Mouse (Mus musculus) frontal cortex, adult (tissue): ENCODE measurements at regions not wholly inside any gene's neighbourhood (a gene's known extent, or its start where the extent isn't known, plus 50 kb on each side); places are given as distances from the start of the nearest gene placed in this dataset.
A peak's percentile ranks its signal among the peaks of the same experiment; 100 is the strongest.

Experiments used
- ATAC-seq: cut with Nextera tagmentation; 2 replicates; pipeline ENCODE4 v1.9.2; 2017; ENCODE audit warnings: mild to moderate bottlenecking, moderate library complexity, mixed read lengths; ENCODE audit not compliant: low TSS enrichment

DNA sequence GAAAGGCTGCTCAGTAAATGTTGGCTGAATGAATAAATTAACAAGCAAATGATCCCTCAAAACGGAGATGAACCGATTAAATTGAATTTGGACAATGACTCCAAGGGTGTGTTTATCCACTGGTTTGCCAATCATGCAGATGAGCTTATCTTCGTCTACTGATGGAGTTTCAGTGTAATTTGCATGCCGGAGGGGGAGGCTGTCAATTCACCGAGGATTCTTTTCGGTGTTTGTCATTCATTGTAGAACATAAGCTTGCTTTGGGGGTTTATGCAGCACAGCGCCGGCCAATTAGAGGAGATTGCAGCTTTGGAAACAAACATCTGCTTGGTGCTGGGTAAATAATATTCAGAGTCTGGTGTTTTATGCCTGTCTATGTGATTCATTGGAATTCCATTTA, 132.7 kb downstream of the Otoa start:
- 0 out of 2 replicates have a peak, but pooled peaks have one; percentile 18 for ATAC-seq

- no peak for ATAC-seq
Measured at GRCm38 (mm10) chr7:121215032-121215431, 133.6 kb downstream of the Otoa start.

- peak; percentile 42; the same call in 1 of the 2 replicates for ATAC-seq
Measured at GRCm38 (mm10) chr7:121215735-121216134, 134.3 kb downstream of the Otoa start.

GRCm38 (mm10) chr7:121218031-121218430, 136.6 kb downstream of the Otoa start:
- ATAC-seq = no peak

DNA sequence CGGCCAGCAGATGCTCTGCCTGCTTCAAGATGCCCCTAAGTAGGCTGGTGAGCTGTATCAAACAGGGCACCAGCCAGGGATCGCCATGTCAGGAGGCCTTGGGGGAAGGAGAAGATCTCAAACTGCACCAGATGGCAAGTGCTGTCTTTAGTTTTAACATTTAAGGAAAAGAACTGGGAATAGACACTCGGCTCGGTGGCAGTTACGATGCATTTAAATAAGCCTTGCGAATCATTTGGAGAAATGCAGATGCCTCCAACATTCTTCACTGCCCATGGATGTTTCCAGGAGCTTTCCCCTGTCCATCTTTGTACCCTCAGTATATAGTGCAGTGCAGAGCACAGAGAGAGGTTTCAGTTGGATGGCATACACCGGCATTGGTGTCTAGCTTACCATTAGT, 139.7 kb downstream of the Otoa start:
- peak; percentile 91 for ATAC-seq

- ATAC-seq = no peak
Measured at GRCm38 (mm10) chr7:121231881-121232280, 150.4 kb downstream of the Otoa start.

- ATAC-seq = peak; percentile 88
Measured at GRCm38 (mm10) chr7:121234831-121235230, 153.4 kb downstream of the Otoa start.

GRCm38 (mm10) chr7:121239731-121240130, 151.9 kb upstream of the Hs3st2 start:
- ATAC-seq = no peak

DNA sequence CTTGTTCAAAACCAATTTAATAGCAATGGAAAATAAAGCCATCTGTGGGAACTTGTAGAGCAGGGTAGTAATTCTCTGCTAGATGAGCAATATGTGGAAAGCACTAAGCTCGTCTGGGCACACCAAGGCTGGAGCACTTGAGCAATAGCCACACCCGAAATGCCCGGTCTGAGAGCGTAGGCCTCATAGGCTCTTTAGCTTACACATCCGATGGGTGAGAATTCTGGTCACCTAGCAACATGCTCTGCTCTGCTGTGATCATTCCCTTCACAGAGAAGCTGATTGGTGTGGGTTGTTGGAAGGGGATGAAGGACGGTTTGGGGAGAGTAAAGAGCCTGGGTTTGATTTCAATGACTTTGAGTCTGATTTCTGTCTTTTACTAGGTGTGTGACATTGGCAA, 143.8 kb upstream of the Hs3st2 start:
- no peak for ATAC-seq

DNA sequence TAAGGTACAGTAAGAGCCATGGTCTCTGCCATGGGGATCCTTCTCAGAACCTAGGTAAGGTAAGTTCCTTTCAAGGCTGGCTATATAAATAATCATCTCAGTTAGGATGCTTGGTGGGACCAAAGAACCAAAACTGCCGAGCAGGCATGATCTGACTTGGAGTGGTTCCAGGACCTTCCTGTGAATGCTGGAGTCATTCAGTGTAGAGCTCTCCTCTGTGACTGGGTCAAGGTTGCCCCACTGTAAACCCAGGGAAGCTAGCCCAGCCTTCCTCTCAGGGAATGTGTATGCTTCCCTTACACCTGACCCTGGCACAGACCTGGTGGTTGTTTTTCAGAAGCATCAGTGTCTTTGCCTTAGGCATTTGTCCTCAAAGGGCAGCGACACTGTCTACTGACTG, 134.2 kb upstream of the Hs3st2 start:
- ATAC-seq = no peak

- ATAC-seq = no peak
Measured at GRCm38 (mm10) chr7:121258826-121259496, 132.7 kb upstream of the Hs3st2 start.

- no peak for ATAC-seq
Measured at GRCm38 (mm10) chr7:121259497-121260009, 132.1 kb upstream of the Hs3st2 start.

- ATAC-seq = no peak
Measured at GRCm38 (mm10) chr7:121269358-121269757, 122.3 kb upstream of the Hs3st2 start.

GRCm38 (mm10) chr7:121280597-121280996, 111.1 kb upstream of the Hs3st2 start:
- no peak for ATAC-seq

DNA sequence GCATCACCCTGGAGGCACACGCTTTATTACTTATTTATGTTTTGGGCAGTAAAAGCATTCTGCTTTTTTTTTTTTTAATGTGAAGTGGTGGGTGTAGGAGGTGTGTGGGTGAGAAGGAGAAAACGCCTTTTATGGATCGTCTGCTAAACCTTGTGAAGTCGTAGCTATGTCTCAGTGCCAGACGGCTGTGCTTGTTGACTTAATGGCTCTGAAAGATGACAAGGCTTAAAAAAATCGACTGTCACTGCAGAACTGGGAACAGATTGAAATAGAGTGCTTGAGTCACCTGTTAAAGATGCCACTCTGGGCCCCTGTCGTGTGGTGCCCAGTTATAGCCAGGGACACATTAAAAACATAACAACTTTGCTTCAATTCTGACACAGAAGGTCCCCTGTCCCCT, 109.5 kb upstream of the Hs3st2 start:
- ATAC-seq = peak; percentile 72

DNA sequence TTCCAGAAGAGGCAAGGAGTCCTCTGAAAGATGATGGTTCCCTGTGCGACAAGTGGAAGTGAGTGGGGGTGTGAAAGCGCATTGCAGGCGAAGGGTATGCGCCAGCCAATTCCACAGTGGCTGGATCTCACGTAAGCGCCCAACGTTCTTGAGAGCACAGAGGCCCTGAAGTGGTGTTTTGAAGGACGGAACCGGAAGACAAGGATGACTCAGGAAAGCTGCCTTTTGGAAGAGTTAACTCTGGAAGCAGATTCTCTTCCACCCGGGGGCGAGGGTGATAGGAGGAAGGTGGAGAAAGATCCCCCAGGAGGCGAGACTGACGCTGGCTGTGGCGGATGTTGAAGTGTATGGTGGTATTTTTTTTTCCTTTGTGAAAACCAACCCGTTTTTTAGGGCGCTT, 101.9 kb upstream of the Hs3st2 start:
- peak; percentile 62 for ATAC-seq

GRCm38 (mm10) chr7:121296151-121296695, 95.4 kb upstream of the Hs3st2 start:
- peak; percentile 92 for ATAC-seq

DNA sequence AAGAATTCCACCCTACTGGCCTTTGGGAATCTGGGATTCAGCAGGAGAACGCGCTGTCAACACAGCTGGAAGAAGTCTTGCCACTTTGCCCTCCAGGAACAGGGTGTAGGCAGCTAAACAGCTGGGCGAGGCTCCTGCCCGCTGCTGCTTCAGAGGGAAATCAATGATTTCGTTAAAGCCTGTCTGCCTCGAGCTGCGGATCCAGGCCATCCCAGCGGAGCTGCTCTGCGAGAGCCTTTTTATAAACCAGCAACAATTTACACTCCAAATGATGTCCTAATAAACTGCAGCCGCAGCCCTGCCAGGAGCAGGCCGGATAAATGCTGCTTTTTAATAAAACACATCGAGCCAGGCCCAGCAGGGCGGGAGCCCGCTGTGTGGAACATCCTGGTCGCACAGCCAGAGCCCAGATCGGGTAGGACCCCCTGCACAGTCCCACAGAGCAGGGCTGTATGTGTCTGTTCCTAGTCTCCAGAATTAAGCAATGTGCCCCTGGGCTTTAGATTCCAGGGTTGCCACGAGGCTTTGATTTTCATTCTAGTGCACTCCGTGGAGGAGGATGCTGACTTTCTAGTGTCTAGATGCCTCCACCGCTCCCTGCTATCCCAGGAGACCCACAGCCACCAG, 78.6 kb upstream of the Hs3st2 start:
- no peak; the same call in 1 of the 2 replicates for ATAC-seq

- no peak for ATAC-seq
Measured at GRCm38 (mm10) chr7:121314521-121314920, 77.1 kb upstream of the Hs3st2 start.

DNA sequence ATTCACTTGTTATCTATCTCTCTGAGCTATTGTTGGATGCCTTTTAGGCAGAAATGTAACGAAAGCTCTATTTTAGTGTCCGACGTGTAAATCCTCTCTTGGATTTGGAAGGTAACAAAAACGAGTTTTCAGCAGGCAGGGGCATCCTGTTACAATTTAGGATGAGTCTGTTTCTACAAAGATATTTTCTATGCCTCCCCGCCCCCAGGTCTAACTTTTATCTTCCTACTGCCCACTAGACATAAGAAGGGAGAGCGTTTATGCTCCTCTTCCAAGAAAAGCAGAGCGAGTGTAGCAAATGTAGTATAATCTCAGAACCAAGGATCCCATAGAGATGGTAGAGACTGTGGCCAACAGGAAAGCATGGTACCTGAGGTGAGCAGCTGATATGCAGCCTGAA, 62.4 kb upstream of the Hs3st2 start:
- ATAC-seq = peak; percentile 78

DNA sequence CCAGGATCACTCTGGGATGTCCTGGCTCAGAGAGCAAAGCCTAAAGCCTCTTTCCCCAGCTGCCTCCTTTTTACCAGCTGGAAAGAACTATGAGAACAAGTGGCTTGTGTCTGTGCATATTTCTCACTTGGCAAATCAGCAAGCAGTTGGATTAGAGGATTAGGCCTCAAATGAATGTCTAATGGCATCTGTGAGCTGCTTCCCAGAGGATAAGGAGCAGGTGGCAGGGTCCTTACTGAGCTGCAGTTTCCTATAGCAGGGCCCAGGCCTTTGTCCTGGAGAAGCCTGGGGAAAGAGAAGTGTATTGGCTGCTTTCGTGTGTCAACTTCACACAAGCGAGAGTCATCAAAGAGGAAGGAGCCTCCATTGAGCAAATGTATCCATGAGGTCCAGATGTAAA, 59.1 kb upstream of the Hs3st2 start:
- ATAC-seq = no peak

DNA sequence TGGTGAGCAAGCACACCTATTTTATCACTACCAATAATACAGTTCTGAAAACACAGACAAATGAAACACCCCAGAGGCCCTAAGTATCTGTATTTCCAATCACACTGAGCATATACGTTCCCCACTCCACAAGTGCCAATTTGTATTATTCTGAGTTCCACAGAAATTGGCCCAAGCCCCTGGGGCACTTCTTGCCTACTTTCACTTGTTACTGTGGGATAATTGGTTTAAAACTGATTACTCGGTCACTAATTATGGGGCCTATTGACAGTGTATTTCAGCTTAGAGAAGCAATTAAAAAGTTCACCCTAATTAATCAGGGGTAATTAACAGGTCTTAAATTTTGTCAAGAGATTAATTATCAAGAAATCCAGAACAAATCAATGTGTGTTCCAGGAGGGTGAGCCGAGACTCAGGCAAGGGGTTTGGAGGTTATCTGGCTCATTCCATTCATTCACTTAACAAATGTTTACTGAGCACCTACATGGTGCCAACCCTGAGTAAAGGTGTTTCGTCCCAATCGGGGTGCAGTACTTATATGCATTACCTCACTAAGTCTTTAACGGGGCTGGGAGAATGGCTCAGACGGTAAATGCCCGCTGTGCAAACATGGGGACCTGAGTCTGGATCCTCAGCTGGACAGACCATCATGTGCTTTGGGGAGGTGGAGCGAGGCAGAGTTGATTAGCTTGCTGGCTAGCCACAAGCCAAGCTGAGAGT, 56.1 kb upstream of the Hs3st2 start:
- ATAC-seq = no peak
